Mouse (Mus musculus): ENCODE measurements around the gene Hoxc9.

Gene Hoxc9

DNA sequence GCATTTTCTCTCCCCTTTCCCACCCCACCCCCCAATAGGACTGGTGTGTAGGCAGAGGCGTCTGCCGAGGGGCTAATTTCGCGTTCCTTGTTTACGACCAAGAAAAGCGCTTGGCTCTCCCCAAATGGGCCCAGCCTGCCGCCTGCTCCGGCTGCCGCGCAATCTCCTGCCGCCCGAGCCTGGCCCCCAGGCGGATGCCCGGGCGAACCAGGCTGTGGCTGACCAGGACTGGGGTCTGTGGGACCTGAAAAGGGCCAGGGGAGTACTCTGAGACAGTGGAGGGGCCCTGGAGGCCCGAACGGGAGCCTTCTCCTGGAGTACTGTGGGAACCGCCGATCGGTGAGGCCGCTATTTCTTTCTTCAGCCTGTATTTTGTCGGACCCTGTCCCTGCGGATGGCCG lies 24.3 kb downstream of the Hoxc9 start:
- DNase-seq (ENCODE audit: low read depth), result no peak

GRCm38 (mm10) chr15:103001370-103001769 lies 25.1 kb downstream of the Hoxc9 start:
- no peak for DNase-seq (ENCODE audit: low read depth)

DNA sequence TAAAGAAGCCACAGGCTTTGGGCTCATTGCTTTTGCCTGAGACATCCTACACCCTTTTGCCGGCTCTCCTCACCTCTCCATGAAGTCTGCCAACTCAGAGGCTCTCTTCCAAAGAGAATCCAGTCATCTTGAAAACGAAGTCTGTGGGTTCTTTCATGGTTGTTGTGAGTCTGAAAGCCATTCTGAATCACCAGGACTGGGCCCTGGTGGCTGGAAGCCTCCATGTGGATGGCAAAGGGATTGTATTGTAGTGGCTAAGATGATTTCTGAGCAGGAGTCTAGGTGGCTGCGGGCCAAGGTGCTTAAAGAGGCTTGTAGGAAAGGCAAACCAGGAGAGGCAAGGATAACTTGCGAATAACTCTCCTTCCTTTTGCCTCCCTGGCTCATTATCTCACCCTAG lies 25.9 kb downstream of the Hoxc9 start:
- DNase-seq (ENCODE audit: low read depth), result no peak

DNA sequence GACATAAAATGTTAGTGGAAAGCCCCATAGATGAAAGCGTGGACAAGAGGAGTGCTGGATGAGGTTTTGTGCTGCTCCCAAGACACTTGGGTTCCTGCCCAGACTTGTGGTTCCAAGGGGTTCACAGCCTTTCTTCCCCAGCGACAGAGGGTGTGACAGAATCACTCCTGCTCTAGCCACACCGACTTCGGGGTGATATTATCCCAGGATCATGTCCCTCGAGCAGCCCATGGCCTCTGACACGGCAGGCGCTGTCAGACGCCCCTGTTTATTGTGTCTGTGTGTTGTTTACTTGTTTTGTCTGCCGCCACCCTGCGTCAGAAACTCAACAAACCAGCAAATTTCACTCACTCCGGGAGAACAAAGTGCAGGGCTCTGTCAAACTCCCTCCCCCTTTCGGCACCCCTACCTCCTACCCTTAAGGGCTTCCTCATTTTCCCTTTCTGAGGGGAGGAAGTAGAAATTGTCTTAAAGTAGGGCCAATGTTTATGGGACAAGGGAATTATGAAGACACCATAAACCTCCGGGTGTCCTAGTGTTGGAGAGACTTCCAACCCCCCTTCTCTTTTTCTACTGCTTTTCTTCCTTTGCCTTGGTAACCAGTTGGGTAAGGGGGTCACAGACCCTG lies 26.7 kb downstream of the Hoxc9 start:
- no peak for DNase-seq (ENCODE audit: low read depth)

- no peak for DNase-seq (ENCODE audit: low read depth)
Measured at GRCm38 (mm10) chr15:103005308-103005707, 29.1 kb downstream of the Hoxc9 start.

GRCm38 (mm10) chr15:103005797-103006196 lies 29.6 kb downstream of the Hoxc9 start:
- DNase-seq (ENCODE audit: low read depth), result no peak

DNA sequence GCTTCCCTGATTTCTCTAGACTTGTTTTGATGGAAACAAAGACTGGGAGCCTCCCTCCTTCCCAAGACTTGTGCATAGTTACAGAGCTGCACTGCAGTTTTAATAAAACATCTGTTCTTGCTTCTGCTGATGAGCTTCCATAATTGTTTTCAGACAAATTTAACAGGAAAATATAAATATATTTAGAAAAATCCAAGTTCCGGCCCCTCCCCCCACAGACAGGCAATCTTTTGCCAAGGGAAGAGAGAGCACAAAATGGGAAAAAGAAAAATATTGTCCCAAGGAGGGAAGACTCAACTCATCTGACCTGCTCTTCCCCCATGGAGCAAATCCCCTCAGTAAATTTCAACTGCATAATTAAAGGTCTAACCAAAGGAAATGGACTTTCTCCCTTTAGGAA lies 30.1 kb downstream of the Hoxc9 start:
- no peak for DNase-seq (ENCODE audit: low read depth)

DNA sequence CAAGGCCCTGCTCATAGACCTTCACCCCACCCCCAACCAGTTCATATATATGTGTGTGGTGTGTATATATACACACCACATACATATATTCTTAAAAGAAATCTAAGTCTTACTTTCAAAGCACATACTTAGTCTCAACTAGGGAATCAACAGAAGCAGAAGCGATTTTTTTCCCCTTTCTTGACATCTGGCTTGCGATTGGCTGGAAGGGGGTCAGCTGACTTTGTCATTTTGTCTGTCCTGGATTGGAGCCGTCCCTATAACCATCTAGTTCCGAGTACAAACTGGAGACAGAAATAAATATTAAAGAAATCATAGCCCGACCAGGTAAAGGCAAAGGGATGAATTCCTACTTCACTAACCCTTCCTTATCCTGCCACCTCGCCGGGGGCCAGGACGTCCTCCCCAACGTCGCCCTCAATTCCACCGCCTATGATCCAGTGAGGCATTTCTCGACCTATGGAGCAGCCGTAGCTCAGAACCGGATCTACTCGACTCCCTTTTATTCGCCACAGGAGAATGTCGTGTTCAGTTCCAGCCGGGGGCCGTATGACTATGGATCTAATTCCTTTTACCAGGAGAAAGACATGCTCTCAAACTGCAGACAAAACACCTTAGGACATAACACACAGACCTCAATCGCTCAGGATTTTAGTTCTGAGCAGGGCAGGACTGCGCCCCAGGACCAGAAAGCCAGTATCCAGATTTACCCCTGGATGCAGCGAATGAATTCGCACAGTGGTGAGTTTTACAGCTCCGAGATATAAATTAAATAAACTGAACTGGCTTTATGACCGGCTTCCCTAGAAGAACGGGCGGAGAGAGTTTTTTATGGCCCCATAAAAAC lies 33.2 kb downstream of the Hoxc9 start:
- DNase-seq (ENCODE audit: low read depth), result no peak

DNA sequence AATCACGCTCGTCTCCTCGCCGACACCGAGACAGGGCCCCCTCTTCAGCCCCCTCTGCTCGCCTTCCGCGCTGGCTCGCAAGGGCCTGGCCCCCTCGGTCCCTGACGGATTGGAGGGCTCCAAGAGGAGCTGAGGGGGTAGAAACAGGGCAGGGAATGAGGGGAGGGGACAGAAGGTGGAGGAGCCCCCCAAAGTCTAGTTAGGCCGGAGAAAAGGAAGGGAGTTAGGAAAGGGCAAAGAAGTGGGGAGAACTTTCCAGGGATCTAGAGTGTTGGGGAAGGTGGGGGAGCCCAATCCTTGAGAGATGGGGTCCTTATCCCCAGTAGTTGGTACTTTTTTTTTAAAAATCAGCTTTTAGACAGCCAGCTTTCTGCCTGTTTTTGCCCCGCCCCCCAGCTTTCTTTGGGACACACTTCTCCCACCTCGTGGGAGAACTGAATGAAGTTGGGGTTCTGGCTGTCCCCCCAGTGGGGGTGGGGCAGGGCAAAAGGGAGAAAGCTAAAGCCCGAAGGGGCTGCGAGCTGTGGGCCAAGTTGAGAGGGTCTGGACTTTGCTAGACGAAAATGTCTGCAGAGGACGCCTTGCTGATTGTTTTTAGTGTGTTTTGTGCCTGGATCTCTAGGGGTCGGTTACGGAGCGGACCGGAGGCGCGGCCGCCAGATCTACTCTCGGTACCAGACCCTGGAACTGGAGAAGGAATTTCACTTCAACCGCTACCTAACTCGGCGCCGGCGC lies 34.0 kb downstream of the Hoxc9 start:
- no peak for DNase-seq (ENCODE audit: low read depth)

- no peak for DNase-seq (ENCODE audit: low read depth)
Measured at GRCm38 (mm10) chr15:103010847-103011555, 34.8 kb downstream of the Hoxc9 start.

DNA sequence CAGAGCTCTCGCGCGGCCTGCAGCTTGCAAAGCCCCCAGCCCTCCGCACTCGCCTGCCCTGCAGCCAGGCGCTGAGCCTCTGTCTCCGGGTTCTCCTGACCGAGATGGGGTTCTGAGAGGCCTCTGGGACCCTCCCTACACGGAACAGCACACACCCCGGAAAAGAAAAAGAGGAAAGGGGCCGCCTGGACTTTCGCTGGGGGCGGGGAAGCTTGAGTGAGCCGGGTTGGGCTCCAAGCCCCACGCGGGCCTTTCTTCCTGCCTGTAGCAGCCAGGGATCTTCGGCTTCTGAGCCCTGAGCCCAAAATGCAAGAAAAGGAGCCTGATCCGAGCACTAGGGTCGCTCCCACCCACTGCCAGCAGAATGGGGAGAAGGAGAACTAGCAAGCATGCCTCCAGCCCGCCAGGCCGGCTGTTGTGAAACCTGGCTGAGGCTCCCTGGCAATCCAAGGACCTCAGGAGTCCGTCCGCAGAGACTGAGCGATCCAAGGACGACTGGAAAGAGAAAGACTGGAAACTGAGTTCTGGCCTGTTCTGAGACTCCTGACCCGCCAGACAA lies 35.8 kb downstream of the Hoxc9 start:
- DNase-seq (ENCODE audit: low read depth), result no peak

DNA sequence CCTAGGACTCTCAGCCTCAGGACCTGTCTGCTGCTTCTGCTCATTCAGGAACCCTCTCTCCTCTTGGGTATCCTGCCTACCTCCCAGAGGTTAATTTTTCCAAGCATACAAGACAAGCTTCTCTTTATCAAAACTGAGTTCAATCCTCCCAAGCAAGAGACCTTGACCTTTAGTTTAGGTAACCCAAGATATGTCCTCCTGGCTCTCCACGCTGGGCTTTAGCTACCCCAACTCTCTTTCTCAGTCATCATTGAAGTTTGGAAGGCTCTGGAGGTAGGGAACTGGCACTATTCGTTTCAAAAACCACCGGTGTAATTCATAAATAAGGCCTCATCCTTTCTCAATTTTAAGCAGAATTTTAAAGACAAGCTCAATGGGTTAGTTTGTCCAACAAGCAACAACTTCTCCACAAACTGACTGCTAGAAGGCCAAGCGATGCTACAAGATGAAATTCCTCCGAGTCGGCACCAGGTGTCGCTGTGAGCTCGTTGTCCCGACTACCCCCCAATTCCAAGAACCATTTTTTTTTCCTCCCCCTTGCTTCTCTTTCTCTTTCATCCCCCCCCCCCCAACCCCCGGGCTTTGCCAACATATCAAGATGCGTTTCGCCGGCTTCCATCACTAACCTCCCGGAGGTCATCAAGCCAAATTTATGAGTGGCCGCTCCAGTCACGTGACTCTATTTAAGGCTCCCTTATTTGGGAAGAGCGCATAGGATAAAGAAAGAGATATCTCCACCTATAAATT lies 37.2 kb downstream of the Hoxc9 start:
- peak; percentile 59 for DNase-seq (ENCODE audit: low read depth)

- DNase-seq (ENCODE audit: low read depth), result no peak
Measured at GRCm38 (mm10) chr15:103014166-103015008, 38.1 kb downstream of the Hoxc9 start.

DNA sequence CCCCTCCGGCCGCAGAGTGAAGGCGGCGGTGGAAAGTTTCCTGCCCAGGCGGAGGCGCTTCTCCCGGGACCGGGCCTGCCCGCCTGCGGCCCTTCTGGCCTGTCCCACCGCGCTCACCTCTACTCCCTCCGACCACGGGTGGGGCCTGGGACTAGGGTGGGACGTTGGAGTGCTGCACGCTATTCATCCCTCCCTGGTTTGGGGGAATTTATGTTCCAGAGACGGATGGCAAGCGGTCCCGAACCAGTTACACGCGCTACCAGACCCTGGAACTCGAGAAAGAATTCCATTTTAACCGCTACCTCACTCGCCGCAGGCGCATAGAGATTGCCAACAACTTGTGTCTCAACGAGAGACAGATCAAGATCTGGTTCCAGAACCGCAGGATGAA lies 38.8 kb downstream of the Hoxc9 start:
- no peak for DNase-seq (ENCODE audit: low read depth)

- no peak for DNase-seq (ENCODE audit: low read depth)
Measured at GRCm38 (mm10) chr15:103015406-103016166, 39.3 kb downstream of the Hoxc9 start.

GRCm38 (mm10) chr15:103018636-103019035 lies 42.4 kb downstream of the Hoxc9 start, which contains the start of gene Hoxc4:
Gene Hoxc4, plus strand, starts transcription at chr15:103018934.
- DNase-seq (ENCODE audit: low read depth), result no peak

GRCm38 (mm10) chr15:103020899-103021418 lies 44.7 kb downstream of the Hoxc9 start:
- DNase-seq (ENCODE audit: low read depth), result no peak

GRCm38 (mm10) chr15:103021544-103021943 lies 45.3 kb downstream of the Hoxc9 start:
- DNase-seq (ENCODE audit: low read depth), result no peak

- no peak for DNase-seq (ENCODE audit: low read depth)
Measured at GRCm38 (mm10) chr15:103024131-103024530, 47.9 kb downstream of the Hoxc9 start.
